Mouse (Mus musculus) ES-E14 (cell line): ENCODE data around the gene Psmg3. TPM values are rescaled to one million over a fixed set of nuclear protein-coding genes. Genes with fewer than 3 reads are reported as not detected.

Experiments used
- DNase-seq: peaks from one replicate; pipeline ENCODE4 v3.0.0-alpha.2; 2013; ENCODE audit warnings: low read depth, low spot score
- H3K27ac ChIP-seq: 2 replicates; pipeline ENCODE4 v1.5.1; 2012; ENCODE audit warnings: low read depth, mild to moderate bottlenecking, low read length, moderate library complexity, mixed read lengths; ENCODE audit not compliant: poor library complexity, insufficient read depth, severe bottlenecking
- H3K36me3 ChIP-seq: 2 replicates; pipeline ENCODE4 v1.6.1; 2012; ENCODE audit warnings: mild to moderate bottlenecking, low read length, moderate library complexity, mixed read lengths; ENCODE audit not compliant: control insufficient read depth, poor library complexity, insufficient read depth, severe bottlenecking
- H3K4me1 ChIP-seq, 2 experiments: fragments of 150-350 bp in 1 of 2; sonication (generic) in 1 of 2; 2 replicates each; pipeline ENCODE4 v1.6.1; 2012; ENCODE audit warnings: low read length in 2 of 2, mild to moderate bottlenecking in 1 of 2, mixed read lengths in 1 of 2; ENCODE audit not compliant: control insufficient read depth in 2 of 2, insufficient read depth in 2 of 2, poor library complexity in 1 of 2
- H3K4me3 ChIP-seq, 2 experiments: fragments of 150-350 bp in 1 of 2; sonication (generic) in 1 of 2; 2 replicates each; pipeline ENCODE4 v1.5.1; 2012; ENCODE audit warnings: low read length in 2 of 2, low read depth in 1 of 2, mild to moderate bottlenecking in 1 of 2, mixed read lengths in 1 of 2; ENCODE audit not compliant: insufficient read depth in 1 of 2, poor library complexity in 1 of 2, severe bottlenecking in 1 of 2
- H3K9ac ChIP-seq: 2 replicates; pipeline ENCODE4 v1.6.1; 2012; ENCODE audit warnings: low read depth, mild to moderate bottlenecking, low read length, mixed read lengths; ENCODE audit not compliant: poor library complexity, insufficient read depth, severe bottlenecking
- H3K9me3 ChIP-seq: fragments of 150-350 bp; sonication (generic); 2 replicates; pipeline ENCODE4 v1.6.1; 2012; ENCODE audit warnings: low read depth, mild to moderate bottlenecking, low read length; ENCODE audit not compliant: control insufficient read depth, insufficient read depth
- CHD2 ChIP-seq: IDR thresholded peaks from 2 replicates; pipeline ENCODE4 v1.6.1; 2014; ENCODE audit warnings: mild to moderate bottlenecking, low read depth, low read length, inconsistent platforms
- HCFC1 ChIP-seq: IDR thresholded peaks from 2 replicates; pipeline ENCODE4 v1.6.1; 2012; ENCODE audit warnings: low read length, inconsistent platforms, borderline replicate concordance; ENCODE audit not compliant: insufficient read depth
- MAFK ChIP-seq: IDR thresholded peaks from 2 replicates; pipeline ENCODE4 v1.6.1; 2014; ENCODE audit warnings: mild to moderate bottlenecking, low read depth, low read length, inconsistent platforms; ENCODE audit not compliant: insufficient read depth
- ZC3H11A ChIP-seq: IDR thresholded peaks from 2 replicates; pipeline ENCODE4 v1.6.1; 2012; ENCODE audit warnings: low read depth, mild to moderate bottlenecking, inconsistent platforms, low read length, borderline replicate concordance
- ZNF384 ChIP-seq: IDR thresholded peaks from 2 replicates; pipeline ENCODE4 v1.6.1; 2012; ENCODE audit warnings: low read depth, low read length, inconsistent platforms
- in situ Hi-C, 2 experiments: fragments of 600-800 bp; cut with MboI; formaldehyde crosslinking; loops; one replicate each; pipeline ENCODE4 v1.15.1; 2025; ENCODE audit warnings: low sequenced_read_pairs in 2 of 2, inconsistent platforms in 1 of 2; ENCODE audit not compliant: unreplicated experiment in 2 of 2
- total RNA-seq: library from RNA; depleted of rRNA; stranded (reverse); fragments of 300-350 nt; gene quantifications from 2 replicates; pipeline ENCODE4 v1.2.3, GENCODE M21; 2012

The Psmg3 gene
- total RNA-seq, 1 experiment: 28.6 TPM

GRCm38 (mm10) chr5:139809397-139809796, 17.3 kb downstream of the Psmg3 start:
- peak; percentile 47 for DNase-seq
- H3K36me3 ChIP-seq: no peaks in the 10 kb centered on the region
- in situ Hi-C loops: no loop called here
- peaks cover 0 to 16% of the 10 kb centered on the region in 2 experiments; a peak in 2 of 4 replicates for H3K4me1 ChIP-seq
- no peak overlapping the region for H3K9ac ChIP-seq
- no peak overlapping the region for H3K27ac ChIP-seq
- no peaks in the 10 kb centered on the region for H3K9me3 ChIP-seq
- TF ChIP-seq ZC3H11A (peak; percentile 4; the same call in 1 of the 2 replicates), MAFK (no peak), HCFC1 (no peak), CHD2 (no peak)
- H3K4me3 ChIP-seq: no peak overlapping the region

GRCm38 (mm10) chr5:139805924-139806323, 20.8 kb downstream of the Psmg3 start:
- in situ Hi-C loops: no loop called here
- H3K36me3 ChIP-seq: peaks cover 4% of the 10 kb centered on the region
- H3K9me3 ChIP-seq: no peaks in the 10 kb centered on the region
- DNase-seq: no peak
- no peak overlapping the region for H3K9ac ChIP-seq
- peaks cover 0 to 12% of the 10 kb centered on the region in 2 experiments; a peak in 2 of 4 replicates for H3K4me1 ChIP-seq
- no peak for TF ChIP-seq ZC3H11A
- H3K27ac ChIP-seq: no peak overlapping the region
- H3K4me3 ChIP-seq: no peak overlapping the region

GRCm38 (mm10) chr5:139804573-139805111, 22.0 kb downstream of the Psmg3 start:
- H3K27ac ChIP-seq: no peak overlapping the region
- H3K36me3 ChIP-seq: peaks cover 17% of the 10 kb centered on the region
- no peak overlapping the region for H3K4me3 ChIP-seq
- no peaks in the 10 kb centered on the region for H3K9me3 ChIP-seq
- H3K4me1 ChIP-seq: peaks cover 0 to 12% of the 10 kb centered on the region in 2 experiments; a peak in 2 of 4 replicates
- TF ChIP-seq ZC3H11A: no peak
- no peak for TF ChIP-seq MAFK
- no peak for TF ChIP-seq ZNF384
- no peak for TF ChIP-seq HCFC1
- no peak for TF ChIP-seq CHD2
- in situ Hi-C loops: no loop called here
- H3K9ac ChIP-seq: no peak overlapping the region
- no peak for DNase-seq

GRCm38 (mm10) chr5:139804107-139804551, 22.6 kb downstream of the Psmg3 start:
- in situ Hi-C loops: no loop called here
- no peaks in the 10 kb centered on the region for H3K9me3 ChIP-seq
- H3K4me3 ChIP-seq: no peak overlapping the region; a peak in 1 of 4 replicates
- H3K36me3 ChIP-seq: peaks cover 19% of the 10 kb centered on the region
- H3K4me1 ChIP-seq: peaks cover 0 to 12% of the 10 kb centered on the region in 2 experiments; a peak in 2 of 4 replicates
- H3K9ac ChIP-seq: no peak overlapping the region
- DNase-seq: no peak
- TF ChIP-seq HCFC1 (0 out of 2 replicates have a peak, but pooled peaks have one; percentile 0), ZNF384 (no peak)
- H3K27ac ChIP-seq: no peak overlapping the region

GRCm38 (mm10) chr5:139803601-139804102, 23.0 kb downstream of the Psmg3 start:
- Histone ChIP-seq H3K9ac (no peak overlapping the region), H3K27ac (no peak overlapping the region), H3K4me3 (no peak overlapping the region; a peak in 1 of 4 replicates), H3K4me1 (peaks cover 0 to 12% of the 10 kb centered on the region in 2 experiments; a peak in 2 of 4 replicates), H3K36me3 (peaks cover 19% of the 10 kb centered on the region), H3K9me3 (no peaks in the 10 kb centered on the region)
- in situ Hi-C loops: no loop called here
- peak; percentile 46 for DNase-seq
- TF ChIP-seq ZC3H11A: no peak
- TF ChIP-seq HCFC1: 0 out of 2 replicates have a peak, but pooled peaks have one; percentile 24
